Mouse (Mus musculus): ENCODE results near the gene Kmt2c.

DNA sequence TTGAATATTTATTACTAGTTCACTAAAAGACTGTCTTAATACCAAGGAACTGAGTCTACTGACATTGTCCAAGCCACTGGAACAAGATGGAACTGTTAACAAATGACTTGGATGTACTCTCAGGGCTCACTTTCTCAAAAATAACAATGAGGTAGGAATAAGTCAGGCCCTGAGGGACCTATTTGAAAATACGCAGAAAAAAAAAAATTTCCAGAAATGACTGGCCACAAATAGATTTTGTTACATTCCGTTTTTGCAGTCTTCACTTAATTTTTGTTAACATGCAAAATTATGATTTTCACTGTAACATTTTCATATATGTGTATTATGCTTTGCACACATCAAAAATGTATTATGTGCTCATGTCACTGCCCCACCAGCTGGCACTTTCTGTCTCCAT, 167.3 kb downstream of the Kmt2c start:
- TF ChIP-seq CTCF (IDR thresholded peaks at IDR 0.05; ENCODE audit: low read depth, low read length) (no peak), GATA1 (IDR thresholded peaks at IDR 0.05; ENCODE audit: borderline replicate concordance, low read length) (no peak), TAL1 (conservative IDR thresholded peaks at IDR 0.05; ENCODE audit: low read depth, low read length) (no peak)
